Mouse (Mus musculus): ENCODE measurements around the gene Atg4a-ps.

DNA sequence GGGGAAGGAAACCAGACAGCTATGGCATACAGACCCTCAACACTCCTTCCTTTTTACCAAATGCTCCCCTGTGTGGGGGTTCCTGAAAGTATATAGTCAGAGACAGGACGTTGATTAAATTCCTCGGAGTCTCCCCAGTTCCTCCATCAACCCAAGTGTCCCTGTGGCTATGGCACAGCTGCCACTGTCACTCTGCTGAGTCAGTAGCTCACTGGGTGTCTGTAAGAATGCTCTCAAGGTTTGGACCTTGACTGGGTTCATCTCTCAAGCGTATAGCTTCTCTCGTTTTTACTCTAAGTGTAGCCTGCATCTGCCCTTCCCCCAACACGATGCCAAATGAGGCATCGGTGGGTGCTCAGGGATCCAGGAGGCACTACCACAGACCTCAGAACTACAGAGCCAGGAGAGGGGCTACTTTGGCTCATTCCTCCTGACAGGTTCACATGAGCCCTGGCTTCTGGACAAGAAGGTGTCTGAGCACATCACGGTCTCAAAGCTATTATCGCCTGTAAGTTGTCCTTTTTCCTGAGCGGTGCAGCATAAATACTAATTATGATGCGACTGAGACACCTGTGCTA lies 21.9 kb downstream of the Atg4a-ps start:
- TF ChIP-seq POLR2A (IDR thresholded peaks at IDR 0.05; ENCODE audit: insufficient read depth, low read depth, low read length) (no peak), CTCF (IDR thresholded peaks at IDR 0.05) (no peak), EP300 (IDR thresholded peaks at IDR 0.05; ENCODE audit: insufficient read depth, low read depth, low read length) (no peak)

All from heart, adult 2 months (tissue).